Mouse (Mus musculus): ENCODE results near the gene Zyg11a. TPM values are rescaled to one million over a fixed set of nuclear protein-coding genes. Genes with fewer than 3 reads are reported as not detected.

Zyg11a gene
- 0.05 and 0.11 TPM in 2 replicates for polyA plus RNA-seq (2015; fragmentation: Nextera tagmentation; extraction: Ambion mirVana)

GRCm38 (mm10) chr4:108217332-108218179, at the start of gene Zyg11a:
TSS of gene Zyg11a (minus strand) at chr4:108218048.

GRCm38 (mm10) chr4:108165152-108165895, 52.5 kb downstream of the Zyg11a start, which contains the start of gene Echdc2:
TSS of gene Echdc2 (plus strand) at chr4:108165437.

GRCm38 (mm10) chr4:108144880-108145279, 73.0 kb downstream of the Zyg11a start, which contains the start of gene Scp2:
TSS of gene Scp2 (minus strand) at chr4:108144998.

Other genes starting within 250 kb of the Zyg11a start
- 0.31 and 0.46 TPM in 2 replicates for gene Slc1a7, start 249.7 kb downstream of the Zyg11a start, polyA plus RNA-seq (2015; fragmentation: Nextera tagmentation; extraction: Ambion mirVana)
- gene Podn, start 121.6 kb downstream of the Zyg11a start, polyA plus RNA-seq (2015; fragmentation: Nextera tagmentation; extraction: Ambion mirVana), result 2.8 and 3.9 TPM in 2 replicates
- gene Scp2, start 73.0 kb downstream of the Zyg11a start, polyA plus RNA-seq (2015; fragmentation: Nextera tagmentation; extraction: Ambion mirVana), result 276 and 291 TPM in 2 replicates
- gene Echdc2, start 52.6 kb downstream of the Zyg11a start, polyA plus RNA-seq (2015; fragmentation: Nextera tagmentation; extraction: Ambion mirVana), result 21.7 and 22.4 TPM in 2 replicates
- 6.1 and 6.5 TPM in 2 replicates for gene Zyg11b, start 83.0 kb upstream of the Zyg11a start, polyA plus RNA-seq (2015; fragmentation: Nextera tagmentation; extraction: Ambion mirVana)
- gene Coa7, start 110.1 kb upstream of the Zyg11a start, polyA plus RNA-seq (2015; fragmentation: Nextera tagmentation; extraction: Ambion mirVana), result 31.3 and 33.4 TPM in 2 replicates
- not detected in 2 replicates for gene Shisal2a, start 165.3 kb upstream of the Zyg11a start, polyA plus RNA-seq (2015; fragmentation: Nextera tagmentation; extraction: Ambion mirVana)
- 65.2 and 79.7 TPM in 2 replicates for gene Gpx7, start 188.9 kb upstream of the Zyg11a start, polyA plus RNA-seq (2015; fragmentation: Nextera tagmentation; extraction: Ambion mirVana)
- gene Tut4, start 241.4 kb upstream of the Zyg11a start, polyA plus RNA-seq (2015; fragmentation: Nextera tagmentation; extraction: Ambion mirVana), result 21.4 and 22.4 TPM in 2 replicates